Comparison of ENCODE assay signal across 16 mouse cellular contexts in the genomic region with DNA sequence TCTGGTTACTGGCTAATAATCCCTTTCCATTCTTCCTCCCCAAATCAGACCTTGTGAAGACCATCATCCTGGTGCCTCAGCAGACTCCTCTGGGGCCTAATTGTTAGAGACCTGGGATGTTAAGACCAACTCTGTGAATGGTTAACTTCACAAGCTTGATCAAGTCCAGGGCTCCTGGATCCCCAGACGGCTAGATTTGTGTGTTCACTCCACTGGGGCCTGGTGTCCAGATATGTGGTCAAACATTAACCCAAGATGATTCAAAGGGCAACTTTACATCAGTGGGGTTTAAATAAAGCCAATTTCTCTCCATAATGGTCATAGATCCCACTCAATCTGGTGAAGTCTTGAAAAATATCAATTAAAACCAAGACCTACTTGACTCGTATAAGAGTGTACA. TPM values are rescaled to one million over a fixed set of nuclear protein-coding genes. Genes with fewer than 3 reads are reported as not detected.
A peak's percentile ranks its signal among the peaks of the same experiment; 100 is the strongest.
DNase-seq lines count a peak whose midpoint lies in the region; ATAC-seq and TF ChIP-seq lines count a peak whose summit lies in the region.
"Had no signal": no experiment of that assay in that cellular context is flagged by ENCODE, and none has a peak within 500 bp of the region (broad histone marks: within the 10 kb centered on the region; RNA-seq: fewer than 3 reads in every experiment).

No protein-coding gene starts in this region.

- peak; percentile 36; the same call in 1 of the 2 replicates for ATAC-seq in intestine, embryonic 14.5 days (replicated peaks; ENCODE audit: low FRiP score, low TSS enrichment, low read depth)
- ATAC-seq in liver, embryonic 15.5 days (ENCODE audit: insufficient read depth), result peak; percentile 73
- ATAC-seq in lung, postnatal 0 days, result no peak
- ATAC-seq: forebrain, embryonic 13.5 days; midbrain, embryonic 15.5 days had no signal

- intact Hi-C loops in gastrocnemius, postnatal 14 days (cut with DNase I; ENCODE audit: low total_unique reads), result no loop called here
- intact Hi-C loops in left cerebral cortex, postnatal 25 days (cut with DNase I), result no loop called here

- no peaks in the 10 kb centered on the region for H3K36me3 ChIP-seq in intestine, embryonic 14.5 days (ENCODE audit: control insufficient read depth, insufficient read depth, low read length)
- no peaks in the 10 kb centered on the region for H3K36me3 ChIP-seq in liver, embryonic 15.5 days (replicated peaks)
- H3K36me3 ChIP-seq in lung, postnatal 0 days (ENCODE audit: insufficient read depth, low read length), result no peaks in the 10 kb centered on the region
- H3K36me3 ChIP-seq: embryonic facial prominence, embryonic 10.5 days; limb, embryonic 13.5 days; midbrain, embryonic 15.5 days had no signal

- no peak for TF ChIP-seq CTCF in lung, postnatal 0 days (IDR thresholded peaks at IDR 0.05)

- DNase-seq in intestine, embryonic 14.5 days (ENCODE audit: low spot score), result no peak
- DNase-seq in kidney, adult 8-10 months, result peak; percentile 63 to 84
- peak; percentile 47 to 81 for DNase-seq in kidney, postnatal 36 days
- no peak for DNase-seq in gastrocnemius, postnatal 14 days
- DNase-seq in left cerebral cortex, postnatal 25 days (ENCODE audit: low spot score in 2 of 2), result no peak
- DNase-seq in lung, postnatal 0 days (ENCODE audit: low spot score), result no peak
- DNase-seq: adrenal gland, postnatal 25 days; cerebellum, adult 18-20 months; cerebellum, postnatal 36 days; thymus, adult 18-20 months had no signal

- no peak for TF ChIP-seq EP300 in lung, postnatal 0 days (IDR thresholded peaks at IDR 0.05)

- H3K4me1 ChIP-seq in intestine, embryonic 14.5 days (replicated peaks; ENCODE audit: control insufficient read depth, insufficient read depth, low read length), result no peaks in the 10 kb centered on the region; the same call in 1 of the 2 replicates
- 0 out of 2 replicates have a peak, but pooled peaks cover 3% of the 10 kb centered on the region for H3K4me1 ChIP-seq in liver, embryonic 15.5 days (replicated peaks)
- H3K4me1 ChIP-seq in lung, postnatal 0 days (ENCODE audit: insufficient read depth, low read depth, low read length), result no peaks in the 10 kb centered on the region
- H3K4me1 ChIP-seq: megakaryocyte, embryonic 14.5 days; midbrain, embryonic 15.5 days had no signal

- H3K9me3 ChIP-seq in intestine, embryonic 14.5 days (ENCODE audit: control insufficient read depth, low read length), result no peaks in the 10 kb centered on the region
- no peaks in the 10 kb centered on the region for H3K9me3 ChIP-seq in liver, embryonic 15.5 days (replicated peaks)
- no peaks in the 10 kb centered on the region for H3K9me3 ChIP-seq in lung, postnatal 0 days (ENCODE audit: low read length)
- H3K9me3 ChIP-seq: embryonic facial prominence, embryonic 10.5 days; forebrain, embryonic 13.5 days; limb, embryonic 13.5 days; midbrain, embryonic 15.5 days had no signal

- H3K27me3 ChIP-seq in intestine, embryonic 14.5 days (replicated peaks; ENCODE audit: control insufficient read depth, insufficient read depth, low read length), result no peaks in the 10 kb centered on the region
- H3K27me3 ChIP-seq in liver, embryonic 15.5 days, result no peaks in the 10 kb centered on the region
- H3K27me3 ChIP-seq in lung, postnatal 0 days (replicated peaks; ENCODE audit: insufficient read depth, low read length), result no peaks in the 10 kb centered on the region
- H3K27me3 ChIP-seq: forebrain, embryonic 13.5 days; limb, embryonic 13.5 days; megakaryocyte, embryonic 14.5 days; midbrain, embryonic 15.5 days had no signal

- H3K4me3 ChIP-seq in intestine, embryonic 14.5 days (ENCODE audit: low read depth, low read length), result no peak overlapping the region
- H3K4me3 ChIP-seq in liver, embryonic 15.5 days (replicated peaks), result no peak overlapping the region
- no peak overlapping the region for H3K4me3 ChIP-seq in lung, postnatal 0 days (ENCODE audit: low read depth, low read length)
- H3K4me3 ChIP-seq: embryonic facial prominence, embryonic 10.5 days; forebrain, embryonic 13.5 days; limb, embryonic 13.5 days; megakaryocyte, embryonic 14.5 days; midbrain, embryonic 15.5 days had no signal

- H3K4me2 ChIP-seq in intestine, embryonic 14.5 days (ENCODE audit: low read length), result no peak overlapping the region
- H3K4me2 ChIP-seq in liver, embryonic 15.5 days, result no peak overlapping the region
- no peak overlapping the region for H3K4me2 ChIP-seq in lung, postnatal 0 days (replicated peaks; ENCODE audit: low read depth, low read length)
- H3K4me2 ChIP-seq: forebrain, embryonic 13.5 days; limb, embryonic 13.5 days; midbrain, embryonic 15.5 days had no signal

- H3K27ac ChIP-seq in intestine, embryonic 14.5 days (ENCODE audit: low read depth), result no peak overlapping the region
- no peak overlapping the region for H3K27ac ChIP-seq in liver, embryonic 15.5 days (replicated peaks)
- no peak overlapping the region for H3K27ac ChIP-seq in lung, postnatal 0 days (ENCODE audit: low read length)
- H3K27ac ChIP-seq: embryonic facial prominence, embryonic 10.5 days; forebrain, embryonic 13.5 days; limb, embryonic 13.5 days; midbrain, embryonic 15.5 days had no signal

- no peak overlapping the region for H3K9ac ChIP-seq in intestine, embryonic 14.5 days (ENCODE audit: low read length)
- H3K9ac ChIP-seq in liver, embryonic 15.5 days, result no peak overlapping the region
- H3K9ac ChIP-seq in lung, postnatal 0 days (replicated peaks; ENCODE audit: low read depth), result no peak overlapping the region
- H3K9ac ChIP-seq: forebrain, embryonic 13.5 days; limb, embryonic 13.5 days; midbrain, embryonic 15.5 days had no signal

- 61% methylated on average over 2 of the region's 2 CpGs for WGBS in intestine, embryonic 14.5 days
- 50% methylated on average over 2 of the region's 2 CpGs for WGBS in liver, embryonic 15.5 days (ENCODE audit: insufficient replicate concordance)
- 76% methylated on average over 2 of the region's 2 CpGs for WGBS in lung, postnatal 0 days

RNA-seq across cellular contexts. Expression of a gene that starts 31.7 kb away (rescaled TPM):
- polyA plus RNA-seq in intestine, embryonic 14.5 days (2014; fragmentation: Nextera tagmentation; extraction: Ambion mirVana), result 77.3 and 82.5 TPM in 2 replicates
- polyA plus RNA-seq in liver, embryonic 15.5 days (2015; fragmentation: Nextera tagmentation; extraction: Ambion mirVana), result 8.7 and 9.2 TPM in 2 replicates
- total RNA-seq in gastrocnemius, postnatal 14 days (2021), result 10 to 100 TPM; 14.8 to 18.2 TPM
- 10 to 100 TPM; 47.5 to 47.8 TPM for total RNA-seq in left cerebral cortex, postnatal 25 days (2021)
- 73.1 and 80.5 TPM in 2 replicates for polyA plus RNA-seq in lung, postnatal 0 days (2015; fragmentation: Nextera tagmentation; extraction: Ambion mirVana)

Comparison
In these comparisons a context has a peak if more than half of its experiments do, and no peak if none do; other contexts are left out.
1. DNase-seq: peak in kidney, adult 8-10 months (2 of 2) and kidney, postnatal 36 days (2 of 2); none in intestine, embryonic 14.5 days (single experiment), gastrocnemius, postnatal 14 days (single experiment), left cerebral cortex, postnatal 25 days (0 of 2) and lung, postnatal 0 days (single experiment).